Mouse (Mus musculus): Measurements from ENCODE around the gene Ndufv2. TPM values are rescaled to one million over a fixed set of nuclear protein-coding genes. Genes with fewer than 3 reads are reported as not detected.
"Not testable (repeated sequence)": the region's sequence is repeated elsewhere in the genome, so short reads cannot be mapped to it uniquely, and the experiment has no call there.

Ndufv2 gene
- polyA plus RNA-seq, 1 experiment from 2014 or later: 340 TPM

DNA sequence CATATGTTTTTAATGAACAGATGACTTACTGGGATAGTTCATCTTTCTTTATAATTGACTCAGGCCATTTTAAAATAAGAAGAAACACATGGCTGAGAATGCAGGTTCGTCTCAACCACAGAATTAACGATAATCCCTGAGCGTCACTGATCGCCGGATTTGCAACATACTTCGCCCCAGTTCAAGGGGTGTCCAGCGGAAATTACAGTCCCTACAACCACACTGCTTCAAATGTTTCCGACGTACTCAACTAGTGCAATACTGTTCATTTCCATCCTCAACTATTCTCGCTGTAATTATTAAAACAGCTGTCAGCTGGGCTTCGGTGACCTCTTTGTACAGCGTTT, 25.6 kb downstream of the Ndufv2 start:
- no peaks in the 10 kb centered on the region for H3K9me3 ChIP-seq (replicated peaks; ENCODE audit: control insufficient read depth, low read length)
- no peak for ATAC-seq (ENCODE audit: insufficient read depth, low FRiP score)
- H3K9ac ChIP-seq (ENCODE audit: low read length): peak overlapping the region; percentile 90
- H3K4me2 ChIP-seq (ENCODE audit: low read depth, low read length): peak overlapping the region; percentile 62
- peaks cover 7% of the 10 kb centered on the region; the same call in 1 of the 2 replicates for H3K36me3 ChIP-seq (ENCODE audit: control insufficient read depth, insufficient read depth, low read length)
- H3K4me1 ChIP-seq (ENCODE audit: control insufficient read depth, insufficient read depth, low read length): peaks cover 14% of the 10 kb centered on the region; the same call in 1 of the 2 replicates
- H3K4me3 ChIP-seq (replicated peaks; ENCODE audit: low read length): peak overlapping the region; percentile 90
- no peaks in the 10 kb centered on the region for H3K27me3 ChIP-seq (ENCODE audit: control insufficient read depth, insufficient read depth, low read length)
- peak overlapping the region; percentile 93 for H3K27ac ChIP-seq (ENCODE audit: low read length)
- 5% methylated on average over 12 of the region's 12 CpGs for WGBS

DNA sequence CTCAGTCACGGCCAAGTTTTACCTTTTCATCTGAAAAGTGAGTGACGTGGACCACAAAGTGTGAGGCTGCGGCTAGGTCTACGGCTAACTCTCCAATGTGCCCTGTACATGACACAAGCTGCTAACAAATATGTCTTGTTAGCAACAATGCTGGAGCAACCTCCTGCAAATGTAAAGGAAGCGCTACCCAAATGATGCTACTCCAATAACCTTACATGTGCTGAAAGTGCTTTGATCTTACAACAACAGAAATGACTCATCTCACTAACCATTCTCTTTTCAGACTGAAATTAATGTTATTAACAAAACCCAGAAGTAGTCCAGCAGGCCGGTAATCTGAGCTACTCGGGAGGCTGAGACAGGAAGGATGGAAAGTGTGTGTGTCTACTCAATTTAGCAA, 27.4 kb downstream of the Ndufv2 start:
- peaks cover 14% of the 10 kb centered on the region; the same call in 1 of the 2 replicates for H3K4me1 ChIP-seq (ENCODE audit: control insufficient read depth, insufficient read depth, low read length)
- 91% methylated on average over 7 of the region's 7 CpGs for WGBS
- no peak for ATAC-seq (ENCODE audit: insufficient read depth, low FRiP score)
- H3K4me3 ChIP-seq (replicated peaks; ENCODE audit: low read length): no peak overlapping the region
- H3K4me2 ChIP-seq (ENCODE audit: low read depth, low read length): no peak overlapping the region
- no peaks in the 10 kb centered on the region for H3K27me3 ChIP-seq (ENCODE audit: control insufficient read depth, insufficient read depth, low read length)
- H3K36me3 ChIP-seq (ENCODE audit: control insufficient read depth, insufficient read depth, low read length): no peaks in the 10 kb centered on the region
- H3K27ac ChIP-seq (ENCODE audit: low read length): no peak overlapping the region
- no peaks in the 10 kb centered on the region for H3K9me3 ChIP-seq (replicated peaks; ENCODE audit: control insufficient read depth, low read length)
- no peak overlapping the region for H3K9ac ChIP-seq (ENCODE audit: low read length)

DNA sequence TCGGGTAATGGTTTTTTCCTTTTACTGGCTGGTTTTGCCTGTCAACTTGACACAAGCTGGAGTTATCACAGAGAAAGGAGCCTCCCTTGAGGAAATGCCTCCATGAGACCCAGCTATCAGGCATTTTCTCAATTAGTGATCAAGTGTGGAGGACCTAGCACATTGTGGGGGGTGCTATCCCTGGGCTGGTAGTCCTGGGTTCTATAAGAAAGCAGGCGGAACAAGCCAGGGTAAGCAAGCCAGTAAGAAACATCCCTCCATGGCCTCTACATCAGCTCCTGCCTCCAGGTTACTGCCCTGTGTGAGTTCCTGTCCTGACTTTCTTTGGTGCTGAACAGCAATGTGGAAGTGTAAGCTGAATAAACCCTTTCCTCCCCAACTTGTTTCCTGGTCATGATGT, 32.3 kb downstream of the Ndufv2 start:
- H3K4me1 ChIP-seq (ENCODE audit: control insufficient read depth, insufficient read depth, low read length); H3K4me2 ChIP-seq (ENCODE audit: low read depth, low read length); ATAC-seq (ENCODE audit: insufficient read depth, low FRiP score); H3K4me3 ChIP-seq (replicated peaks; ENCODE audit: low read length); H3K36me3 ChIP-seq (ENCODE audit: control insufficient read depth, insufficient read depth, low read length); H3K27me3 ChIP-seq (ENCODE audit: control insufficient read depth, insufficient read depth, low read length); H3K27ac ChIP-seq (ENCODE audit: low read length); H3K9me3 ChIP-seq (replicated peaks; ENCODE audit: control insufficient read depth, low read length); H3K9ac ChIP-seq (ENCODE audit: low read length): not testable (repeated sequence)
- 94% methylated on average over 2 of the region's 2 CpGs for WGBS

DNA sequence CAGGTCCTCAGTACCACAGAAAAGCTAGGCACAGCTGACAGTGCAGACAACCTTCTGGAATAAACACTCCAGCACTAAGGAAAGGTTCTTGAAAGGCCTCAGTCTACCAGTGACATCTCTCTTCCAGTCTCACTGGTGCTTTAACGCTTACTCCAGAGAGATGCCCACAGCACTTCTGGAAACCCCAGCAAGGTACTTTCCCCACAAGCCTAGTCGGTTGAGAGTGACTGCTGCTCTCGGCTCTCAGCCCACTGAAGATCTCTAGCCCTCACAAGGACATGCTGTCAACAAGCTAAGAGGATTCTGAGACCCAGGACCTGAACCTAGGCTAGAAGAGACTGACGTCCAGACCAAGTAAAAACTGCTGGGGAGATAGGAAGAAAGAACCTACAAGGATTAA, 36.2 kb downstream of the Ndufv2 start:
- no peak for ATAC-seq (ENCODE audit: insufficient read depth, low FRiP score)
- Histone ChIP-seq H3K4me3 (replicated peaks; ENCODE audit: low read length) (no peak overlapping the region), H3K9me3 (replicated peaks; ENCODE audit: control insufficient read depth, low read length) (no peaks in the 10 kb centered on the region), H3K9ac (ENCODE audit: low read length) (no peak overlapping the region), H3K4me2 (ENCODE audit: low read depth, low read length) (no peak overlapping the region), H3K36me3 (ENCODE audit: control insufficient read depth, insufficient read depth, low read length) (no peaks in the 10 kb centered on the region), H3K4me1 (ENCODE audit: control insufficient read depth, insufficient read depth, low read length) (no peaks in the 10 kb centered on the region; the same call in 1 of the 2 replicates), H3K27ac (ENCODE audit: low read length) (no peak overlapping the region), H3K27me3 (ENCODE audit: control insufficient read depth, insufficient read depth, low read length) (no peaks in the 10 kb centered on the region)
- WGBS: 85% methylated on average over 4 of the region's 4 CpGs

DNA sequence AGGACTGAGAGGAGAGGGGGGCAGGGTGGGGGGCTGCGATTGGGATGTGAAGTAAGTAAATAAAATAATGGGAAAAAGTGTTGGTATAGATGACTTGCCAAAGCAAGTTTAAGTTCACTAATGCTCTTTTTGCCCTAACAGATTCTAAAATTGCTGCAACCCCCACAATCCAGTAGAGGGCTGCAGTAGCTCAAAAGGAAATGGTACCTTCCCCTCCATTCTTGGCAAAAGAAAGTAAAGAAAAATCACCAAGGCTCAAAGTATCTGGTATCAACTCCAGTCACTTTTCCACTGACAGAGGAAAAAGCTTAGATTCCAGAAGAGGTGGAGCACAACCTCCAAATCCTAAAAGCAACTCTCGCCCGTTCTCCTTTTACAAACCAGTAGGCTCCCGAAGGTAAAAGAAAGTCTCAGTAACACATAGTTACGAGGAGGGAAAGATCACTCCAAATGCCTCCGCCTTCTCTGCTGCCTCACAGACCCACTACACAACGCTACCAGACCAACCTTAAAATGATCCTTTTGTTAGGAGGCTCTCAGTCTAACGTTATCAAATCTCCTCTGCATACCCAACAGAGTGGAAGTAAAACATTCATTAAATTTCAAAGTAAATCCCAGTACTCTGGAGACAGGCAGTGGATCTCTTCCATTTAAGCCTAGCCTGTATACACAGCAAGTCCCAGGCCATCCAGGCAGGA, 40.0 kb downstream of the Ndufv2 start:
- no peak overlapping the region for H3K4me2 ChIP-seq (ENCODE audit: low read depth, low read length)
- no peaks in the 10 kb centered on the region for H3K9me3 ChIP-seq (replicated peaks; ENCODE audit: control insufficient read depth, low read length)
- ATAC-seq (ENCODE audit: insufficient read depth, low FRiP score): no peak
- no peaks in the 10 kb centered on the region for H3K36me3 ChIP-seq (ENCODE audit: control insufficient read depth, insufficient read depth, low read length)
- H3K27me3 ChIP-seq (ENCODE audit: control insufficient read depth, insufficient read depth, low read length): no peaks in the 10 kb centered on the region
- no peak overlapping the region; the same call in 1 of the 2 replicates for H3K9ac ChIP-seq (ENCODE audit: low read length)
- 58% methylated on average over 8 of the region's 8 CpGs for WGBS
- no peaks in the 10 kb centered on the region; the same call in 1 of the 2 replicates for H3K4me1 ChIP-seq (ENCODE audit: control insufficient read depth, insufficient read depth, low read length)
- H3K4me3 ChIP-seq (replicated peaks; ENCODE audit: low read length): no peak overlapping the region
- H3K27ac ChIP-seq (ENCODE audit: low read length): no peak overlapping the region

DNA sequence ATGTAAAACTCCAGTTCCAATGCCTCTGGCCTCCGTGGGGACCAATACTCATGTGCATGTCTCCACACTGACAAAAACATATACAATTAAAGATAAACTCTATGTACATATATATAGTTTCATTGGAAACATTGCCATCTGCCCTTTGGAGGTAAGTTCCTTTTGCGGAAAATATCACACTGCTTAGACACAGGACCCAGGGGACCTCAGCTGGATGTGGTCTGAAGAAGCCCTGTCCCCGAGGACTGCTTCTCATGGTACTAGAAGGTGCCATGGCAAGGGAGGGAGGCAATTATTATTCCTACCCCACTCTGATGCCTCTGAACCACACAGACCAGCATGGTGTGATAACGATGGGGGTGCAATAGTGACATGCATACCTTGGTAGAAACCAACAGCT, 43.2 kb downstream of the Ndufv2 start:
- Histone ChIP-seq H3K36me3 (ENCODE audit: control insufficient read depth, insufficient read depth, low read length) (no peaks in the 10 kb centered on the region), H3K4me3 (replicated peaks; ENCODE audit: low read length) (no peak overlapping the region), H3K27me3 (ENCODE audit: control insufficient read depth, insufficient read depth, low read length) (no peaks in the 10 kb centered on the region), H3K4me2 (ENCODE audit: low read depth, low read length) (no peak overlapping the region), H3K4me1 (ENCODE audit: control insufficient read depth, insufficient read depth, low read length) (no peaks in the 10 kb centered on the region; the same call in 1 of the 2 replicates), H3K9ac (ENCODE audit: low read length) (no peak overlapping the region), H3K27ac (ENCODE audit: low read length) (no peak overlapping the region), H3K9me3 (replicated peaks; ENCODE audit: control insufficient read depth, low read length) (no peaks in the 10 kb centered on the region)
- WGBS: 86% methylated on average over 4 of the region's 4 CpGs
- no peak for ATAC-seq (ENCODE audit: insufficient read depth, low FRiP score)

DNA sequence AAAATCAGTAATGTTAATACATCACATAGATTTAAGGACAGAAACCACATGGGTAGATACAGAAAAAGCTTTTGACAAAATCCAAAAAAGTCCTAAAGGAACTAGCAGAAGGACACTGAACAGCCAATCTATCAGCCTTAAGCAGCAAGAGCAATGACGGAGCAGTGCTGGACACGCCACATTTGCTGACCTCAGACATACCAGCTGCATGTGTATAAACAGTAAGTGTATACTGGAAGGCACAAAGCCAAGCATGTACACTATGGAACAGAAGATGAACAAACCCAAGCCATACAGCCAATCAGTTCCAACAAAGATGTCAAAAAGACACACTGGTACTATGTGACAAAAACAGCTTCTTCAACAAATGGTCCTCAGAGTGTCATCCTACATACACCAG, 44.2 kb downstream of the Ndufv2 start:
- WGBS: 47% methylated on average over 2 of the region's 2 CpGs
- H3K9ac ChIP-seq (ENCODE audit: low read length): no peak overlapping the region
- H3K27ac ChIP-seq (ENCODE audit: low read length): no peak overlapping the region
- H3K36me3 ChIP-seq (ENCODE audit: control insufficient read depth, insufficient read depth, low read length): no peaks in the 10 kb centered on the region
- H3K4me2 ChIP-seq (ENCODE audit: low read depth, low read length): no peak overlapping the region
- no peaks in the 10 kb centered on the region for H3K27me3 ChIP-seq (ENCODE audit: control insufficient read depth, insufficient read depth, low read length)
- no peak overlapping the region for H3K4me3 ChIP-seq (replicated peaks; ENCODE audit: low read length)
- no peak for ATAC-seq (ENCODE audit: insufficient read depth, low FRiP score)
- no peaks in the 10 kb centered on the region for H3K9me3 ChIP-seq (replicated peaks; ENCODE audit: control insufficient read depth, low read length)
- no peaks in the 10 kb centered on the region; the same call in 1 of the 2 replicates for H3K4me1 ChIP-seq (ENCODE audit: control insufficient read depth, insufficient read depth, low read length)

DNA sequence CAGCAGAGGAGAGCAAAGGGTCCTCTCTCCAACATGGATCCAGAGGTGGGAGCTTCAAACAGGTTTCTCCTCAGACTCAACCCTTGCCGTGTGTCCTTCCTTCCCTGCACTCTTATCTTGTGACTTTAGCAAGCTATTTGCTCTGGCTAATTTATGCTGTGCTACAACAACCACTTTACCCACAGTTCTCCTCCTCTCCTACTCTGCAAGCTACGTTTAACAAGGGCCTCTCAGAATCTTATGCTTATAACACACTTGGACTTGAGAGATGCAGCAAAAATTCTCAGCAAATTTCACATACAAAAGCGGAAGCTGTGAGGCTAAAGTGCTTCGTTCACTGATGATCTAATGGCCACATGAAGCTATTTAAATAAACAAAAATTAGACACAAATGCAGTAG, 48.0 kb downstream of the Ndufv2 start:
- WGBS: 56% methylated on average over 4 of the region's 4 CpGs
- no peak overlapping the region for H3K4me2 ChIP-seq (ENCODE audit: low read depth, low read length)
- no peak overlapping the region for H3K9ac ChIP-seq (ENCODE audit: low read length)
- H3K27me3 ChIP-seq (ENCODE audit: control insufficient read depth, insufficient read depth, low read length): no peaks in the 10 kb centered on the region
- H3K9me3 ChIP-seq (replicated peaks; ENCODE audit: control insufficient read depth, low read length): no peaks in the 10 kb centered on the region
- no peaks in the 10 kb centered on the region for H3K4me1 ChIP-seq (ENCODE audit: control insufficient read depth, insufficient read depth, low read length)
- H3K4me3 ChIP-seq (replicated peaks; ENCODE audit: low read length): no peak overlapping the region
- H3K27ac ChIP-seq (ENCODE audit: low read length): no peak overlapping the region
- H3K36me3 ChIP-seq (ENCODE audit: control insufficient read depth, insufficient read depth, low read length): no peaks in the 10 kb centered on the region
- no peak for ATAC-seq (ENCODE audit: insufficient read depth, low FRiP score)

DNA sequence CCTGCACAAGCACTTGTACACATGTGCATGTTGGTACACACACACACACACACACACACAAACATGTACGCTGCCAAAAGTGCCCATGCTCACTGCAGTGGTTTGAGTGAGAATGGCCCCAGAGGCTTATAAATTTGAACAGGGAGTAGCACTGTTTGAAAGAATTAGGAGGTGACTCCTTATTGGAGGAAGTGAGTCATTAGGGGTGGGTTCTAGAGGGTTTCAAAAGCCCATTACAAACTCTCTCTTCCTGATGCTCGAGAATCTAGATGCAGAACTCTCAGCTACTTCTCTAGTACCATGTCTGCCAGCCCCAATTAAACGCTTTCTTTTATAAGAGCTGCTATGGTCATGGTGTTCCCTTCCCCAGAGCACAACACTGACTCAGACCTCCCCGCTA, 52.6 kb downstream of the Ndufv2 start:
- no peak overlapping the region for H3K4me3 ChIP-seq (replicated peaks; ENCODE audit: low read length)
- 77% methylated on average over 4 of the region's 4 CpGs for WGBS
- no peaks in the 10 kb centered on the region for H3K4me1 ChIP-seq (ENCODE audit: control insufficient read depth, insufficient read depth, low read length)
- H3K27ac ChIP-seq (ENCODE audit: low read length): no peak overlapping the region
- no peaks in the 10 kb centered on the region for H3K9me3 ChIP-seq (replicated peaks; ENCODE audit: control insufficient read depth, low read length)
- H3K36me3 ChIP-seq (ENCODE audit: control insufficient read depth, insufficient read depth, low read length): no peaks in the 10 kb centered on the region
- H3K9ac ChIP-seq (ENCODE audit: low read length): no peak overlapping the region
- ATAC-seq (ENCODE audit: insufficient read depth, low FRiP score): no peak
- H3K27me3 ChIP-seq (ENCODE audit: control insufficient read depth, insufficient read depth, low read length): no peaks in the 10 kb centered on the region
- H3K4me2 ChIP-seq (ENCODE audit: low read depth, low read length): no peak overlapping the region
